Mouse (Mus musculus) liver, postnatal 0 days (tissue): ENCODE results near the gene Magi2.

Source experiments
- CTCF ChIP-seq: sonication (generic); IDR thresholded peaks from 2 replicates; pipeline ENCODE4 v1.5.1; 2016; ENCODE audit warnings: antibody characterized with exemption, low read depth
- EP300 ChIP-seq: IDR thresholded peaks from 2 replicates; pipeline ENCODE4 v1.6.1; 2016; ENCODE audit warnings: antibody characterized with exemption, low read depth, mild to moderate bottlenecking

- TF ChIP-seq CTCF = no peak
- TF ChIP-seq EP300 = no peak
Measured at GRCm38 (mm10) chr5:19309870-19310269, 83.0 kb downstream of the Magi2 start.
